Mouse (Mus musculus): Measurements from ENCODE around the gene Pkhd1.
"Not testable (repeated sequence)": the region's sequence is repeated elsewhere in the genome, so short reads cannot be mapped to it uniquely, and the experiment has no call there.

Pkhd1 gene

DNA sequence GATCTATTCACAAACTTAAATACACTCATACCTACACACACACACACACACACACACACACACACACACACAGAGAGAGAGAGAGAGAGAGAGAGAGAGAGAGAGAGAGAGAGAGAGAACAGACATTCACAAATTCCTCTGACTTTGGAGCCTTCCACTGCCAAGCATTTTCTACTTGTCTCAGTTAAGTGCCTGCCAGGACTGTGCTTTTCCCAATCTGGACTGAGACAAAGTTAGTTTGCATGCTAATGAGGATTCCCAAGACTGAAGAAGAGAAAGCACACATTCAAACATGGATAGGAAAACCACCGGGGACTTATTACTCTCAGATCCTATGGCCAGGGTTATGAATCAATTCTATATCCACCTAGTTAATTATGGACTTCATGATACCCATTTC is 118.9 kb downstream of the Pkhd1 start:
- DNase-seq (ENCODE audit: extremely low read depth, low read depth): no peak

DNA sequence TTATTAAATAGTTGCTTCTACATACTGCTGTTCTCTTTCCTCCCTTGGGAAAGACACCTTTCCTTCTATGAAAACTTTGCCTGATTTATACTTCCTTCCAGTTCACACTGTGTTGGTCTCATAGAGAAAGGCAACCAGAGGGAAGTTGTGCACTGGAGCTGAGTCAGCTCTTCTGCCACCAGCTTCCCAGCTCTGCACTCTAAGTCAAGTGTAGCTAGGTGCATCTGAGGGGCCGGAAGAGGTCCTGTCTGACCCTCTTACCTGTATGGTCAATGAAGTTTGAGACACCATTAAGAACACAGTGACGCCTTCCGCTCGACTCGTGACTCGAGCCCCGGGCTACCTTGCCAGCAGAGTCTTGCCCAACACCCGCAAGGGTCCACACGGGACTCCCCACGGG is 131.8 kb downstream of the Pkhd1 start:
- DNase-seq (ENCODE audit: extremely low read depth, low read depth): no peak

- no peak for DNase-seq (ENCODE audit: extremely low read depth, low read depth)
Observed at GRCm38 (mm10) chr1:20481843-20482242, 136.0 kb downstream of the Pkhd1 start.

- DNase-seq (ENCODE audit: extremely low read depth, low read depth): no peak
Observed at GRCm38 (mm10) chr1:20478695-20479094, 139.2 kb downstream of the Pkhd1 start.

- DNase-seq (ENCODE audit: extremely low read depth, low read depth): no peak
Observed at GRCm38 (mm10) chr1:20478266-20478659, 139.6 kb downstream of the Pkhd1 start.

DNA sequence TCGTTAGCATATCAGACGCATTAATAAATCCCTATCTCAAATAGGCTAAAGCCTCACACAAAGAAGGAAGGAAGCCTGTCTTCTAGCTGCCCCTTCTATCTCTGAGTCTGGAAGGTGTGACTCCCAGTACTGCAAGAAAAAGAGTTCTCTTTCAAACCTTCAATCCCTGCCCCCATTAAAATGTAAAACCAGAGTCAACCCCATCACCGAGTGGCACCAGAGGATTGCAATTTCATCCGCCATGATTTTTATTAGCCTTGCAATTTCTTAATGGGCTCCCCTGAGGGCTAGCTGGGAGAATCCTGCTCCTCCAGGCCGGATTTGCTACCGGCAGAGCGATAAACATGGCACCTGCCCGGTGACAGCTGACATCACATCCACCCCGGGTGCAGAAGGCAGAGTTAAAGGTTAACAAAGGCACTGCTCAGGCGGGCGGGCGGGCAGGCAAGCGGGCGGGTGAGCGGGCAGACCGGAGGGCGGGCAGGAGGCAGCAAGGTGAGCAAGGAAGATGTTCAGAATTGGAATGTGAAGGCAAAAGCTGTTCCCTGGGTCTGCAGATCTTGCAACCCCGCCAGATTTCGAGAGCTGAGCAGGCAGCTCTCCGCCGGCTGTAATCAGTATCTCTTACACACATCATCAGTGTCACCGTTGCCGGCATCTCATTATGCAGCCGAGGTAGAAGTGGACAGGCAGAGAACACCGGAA is 140.2 kb downstream of the Pkhd1 start:
- DNase-seq (ENCODE audit: extremely low read depth, low read depth): no peak

DNA sequence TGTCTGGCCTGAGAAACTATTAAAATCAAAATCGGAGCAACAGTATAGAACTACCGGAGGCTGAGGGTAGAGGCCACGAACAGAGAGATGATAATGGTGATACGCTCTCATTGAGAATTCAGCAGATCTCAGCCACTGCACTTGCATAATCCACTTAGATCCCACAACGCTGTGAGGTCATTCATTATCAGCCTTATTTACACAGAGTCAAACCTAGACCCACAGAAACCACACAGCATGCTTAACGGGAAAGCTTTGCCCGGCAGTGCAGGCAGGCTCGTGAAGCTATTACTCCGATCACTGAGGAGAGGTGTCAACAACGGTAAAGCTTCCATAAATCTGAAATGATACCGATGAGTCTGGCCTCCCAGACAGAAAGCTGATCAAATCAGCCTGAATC is 147.1 kb downstream of the Pkhd1 start:
- DNase-seq (ENCODE audit: extremely low read depth, low read depth): no peak

DNA sequence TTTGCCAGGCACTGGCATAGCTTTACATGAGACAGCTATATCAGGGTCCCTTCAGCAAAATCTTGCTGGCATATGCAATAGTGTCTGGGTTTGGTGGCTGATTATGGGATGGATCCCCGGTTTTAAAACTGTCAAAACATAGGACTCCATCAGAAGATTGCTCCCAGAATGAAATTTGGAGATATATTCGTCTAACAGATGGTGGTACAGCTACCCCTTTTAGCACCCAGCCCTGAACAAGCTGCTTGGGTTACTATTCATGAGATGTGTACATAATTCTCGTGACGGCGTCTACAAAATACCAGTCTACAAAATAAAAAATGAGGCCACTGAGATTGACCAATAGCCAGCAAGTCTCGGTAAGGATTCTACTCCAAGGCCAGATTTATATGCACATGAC is 147.5 kb downstream of the Pkhd1 start:
- no peak for DNase-seq (ENCODE audit: extremely low read depth, low read depth)

DNA sequence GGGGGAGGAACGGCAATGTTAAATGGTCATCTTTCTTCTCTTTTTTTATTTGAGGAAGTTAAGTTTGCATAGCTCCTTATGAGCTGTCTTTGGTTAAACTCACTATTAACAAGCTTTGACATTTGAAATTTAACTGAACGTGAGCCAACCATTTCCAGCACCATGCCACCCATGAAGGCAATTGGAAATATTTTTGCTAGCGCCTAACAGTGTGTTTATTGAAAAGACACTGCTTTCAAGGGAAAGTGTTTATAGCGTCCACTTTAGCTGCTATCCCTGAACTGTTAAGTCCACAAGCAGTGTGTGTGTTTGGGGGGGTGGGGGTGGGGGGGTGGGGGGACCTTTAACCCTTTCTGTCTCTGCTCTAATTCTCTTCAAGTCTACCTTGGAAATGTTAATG is 151.4 kb downstream of the Pkhd1 start:
- no peak for DNase-seq (ENCODE audit: extremely low read depth, low read depth)

DNA sequence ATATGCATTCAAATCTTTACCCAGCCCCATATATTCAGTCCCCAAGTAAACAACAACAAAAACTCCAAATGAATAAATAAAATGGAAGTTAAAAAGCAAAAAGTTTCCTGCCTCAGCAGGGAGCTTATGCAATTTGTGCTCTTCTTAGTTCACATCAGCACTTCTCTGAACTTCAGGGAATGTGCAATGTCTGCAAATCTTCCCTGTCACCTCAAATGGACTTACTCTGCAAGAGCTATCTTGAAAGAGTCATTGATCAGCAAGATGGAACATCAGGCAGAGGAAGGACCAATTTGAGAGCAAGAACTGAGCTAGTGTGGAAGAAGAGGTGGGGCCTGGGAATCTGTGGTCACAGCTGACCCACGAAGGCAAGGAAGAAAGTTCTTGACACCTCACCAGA is 163.2 kb downstream of the Pkhd1 start:
- DNase-seq (ENCODE audit: extremely low read depth, low read depth): no peak

GRCm38 (mm10) chr1:20450074-20450473 is 167.8 kb downstream of the Pkhd1 start:
- DNase-seq (ENCODE audit: extremely low read depth, low read depth): no peak

DNA sequence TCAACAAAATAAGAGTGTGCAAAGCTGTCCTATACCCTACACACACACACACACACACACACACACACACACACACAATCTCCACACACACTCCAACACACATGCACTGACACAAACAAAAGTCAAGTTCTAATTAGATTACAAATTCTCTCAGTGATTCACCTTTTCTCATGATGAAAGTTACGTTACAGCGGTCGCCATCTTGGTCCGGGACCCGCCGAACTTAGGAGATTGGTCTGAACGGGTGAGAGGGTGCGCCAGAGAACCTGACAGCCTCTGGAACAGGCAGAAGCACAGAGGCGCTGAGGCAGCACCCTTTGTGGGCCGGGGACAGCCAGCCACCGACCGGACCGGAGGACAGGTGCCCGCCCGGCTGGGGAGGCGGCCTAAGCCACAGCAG is 185.8 kb downstream of the Pkhd1 start:
- DNase-seq (ENCODE audit: extremely low read depth, low read depth): not testable (repeated sequence)

GRCm38 (mm10) chr1:20429056-20429394 is 188.8 kb downstream of the Pkhd1 start:
- DNase-seq (ENCODE audit: extremely low read depth, low read depth): no peak

DNA sequence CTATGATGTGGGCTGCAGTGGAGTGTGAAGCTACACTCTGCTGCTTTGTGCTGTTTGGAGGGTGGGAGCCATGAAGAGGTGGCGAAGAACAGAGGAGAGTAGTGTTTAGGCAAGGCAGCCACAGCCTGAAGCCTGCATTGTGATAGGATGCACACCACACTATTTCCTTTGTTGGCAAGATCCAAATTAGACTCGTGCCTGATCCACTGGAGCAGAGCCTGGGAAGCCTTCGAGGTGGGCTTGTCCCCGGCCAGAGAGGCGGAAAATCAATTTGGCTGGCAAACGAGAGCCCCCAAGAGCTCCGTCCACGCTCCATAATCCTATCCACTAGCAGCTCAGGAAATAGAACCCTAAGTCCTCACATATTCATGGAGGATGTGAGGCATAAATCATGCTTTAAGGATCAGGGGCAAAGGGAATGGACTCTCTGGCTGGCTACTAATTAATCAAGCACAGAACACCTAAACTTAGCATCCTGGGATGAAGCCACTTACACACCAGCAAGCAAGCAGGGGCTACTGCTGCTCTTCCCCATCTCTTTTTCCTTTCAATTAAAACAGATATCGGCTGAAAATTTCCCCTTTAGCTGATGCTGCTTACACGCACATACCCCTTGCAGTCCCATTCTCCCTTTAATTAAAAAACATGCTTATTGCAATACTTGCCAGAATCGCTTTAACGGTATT is 189.4 kb downstream of the Pkhd1 start:
- no peak for DNase-seq (ENCODE audit: extremely low read depth, low read depth)

- DNase-seq (ENCODE audit: extremely low read depth, low read depth): no peak
Observed at GRCm38 (mm10) chr1:20409411-20409967, 208.4 kb downstream of the Pkhd1 start.

- no peak for DNase-seq (ENCODE audit: extremely low read depth, low read depth)
Observed at GRCm38 (mm10) chr1:20398319-20398718, 219.5 kb downstream of the Pkhd1 start.

DNA sequence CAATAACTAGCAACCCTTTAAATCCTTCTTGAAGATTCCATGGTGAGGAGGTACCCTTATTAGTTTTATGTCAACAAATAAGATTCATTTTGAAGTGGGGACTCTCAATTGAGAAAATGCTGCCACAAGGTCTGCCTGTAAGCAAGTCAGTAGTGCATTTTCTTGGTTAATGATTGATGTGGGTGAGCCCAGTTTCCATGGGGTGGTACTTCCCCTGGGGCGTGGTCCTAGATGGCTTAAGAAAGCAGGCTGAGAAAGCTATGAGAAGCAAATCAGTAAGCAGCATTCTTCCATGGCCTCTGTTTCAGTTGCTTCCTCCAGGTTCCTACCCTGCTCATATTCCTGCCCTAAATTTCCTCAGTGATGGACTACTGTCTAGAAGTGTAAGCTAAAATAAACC is 253.4 kb downstream of the Pkhd1 start:
- no peak for DNase-seq (ENCODE audit: extremely low read depth, low read depth)

GRCm38 (mm10) chr1:20344651-20345050 is 273.2 kb downstream of the Pkhd1 start:
- DNase-seq (ENCODE audit: extremely low read depth, low read depth): no peak

GRCm38 (mm10) chr1:20311485-20311884 is 306.4 kb downstream of the Pkhd1 start:
- no peak for DNase-seq (ENCODE audit: extremely low read depth, low read depth)

DNA sequence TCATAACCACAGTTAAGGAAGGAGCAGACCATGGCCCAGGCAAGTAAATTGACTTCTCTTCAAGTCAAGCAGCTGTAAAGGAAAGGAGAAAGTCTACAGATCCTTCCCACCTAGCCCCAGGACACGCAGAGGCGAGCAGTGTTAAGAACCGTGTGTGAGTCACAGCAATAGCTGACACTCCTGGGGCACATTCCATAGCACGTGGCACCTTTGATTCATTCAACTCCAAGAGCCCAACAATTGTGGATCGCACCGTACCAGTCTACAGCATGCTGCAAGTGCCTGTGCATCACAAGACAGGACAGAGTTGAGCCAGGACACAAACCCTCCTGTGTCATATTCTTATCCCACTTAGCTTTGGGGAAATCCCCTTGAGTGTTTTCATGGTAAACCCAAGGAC is 306.9 kb downstream of the Pkhd1 start:
- no peak for DNase-seq (ENCODE audit: extremely low read depth, low read depth)

GRCm38 (mm10) chr1:20306116-20306515 is 311.7 kb downstream of the Pkhd1 start:
- DNase-seq (ENCODE audit: extremely low read depth, low read depth): no peak

DNA sequence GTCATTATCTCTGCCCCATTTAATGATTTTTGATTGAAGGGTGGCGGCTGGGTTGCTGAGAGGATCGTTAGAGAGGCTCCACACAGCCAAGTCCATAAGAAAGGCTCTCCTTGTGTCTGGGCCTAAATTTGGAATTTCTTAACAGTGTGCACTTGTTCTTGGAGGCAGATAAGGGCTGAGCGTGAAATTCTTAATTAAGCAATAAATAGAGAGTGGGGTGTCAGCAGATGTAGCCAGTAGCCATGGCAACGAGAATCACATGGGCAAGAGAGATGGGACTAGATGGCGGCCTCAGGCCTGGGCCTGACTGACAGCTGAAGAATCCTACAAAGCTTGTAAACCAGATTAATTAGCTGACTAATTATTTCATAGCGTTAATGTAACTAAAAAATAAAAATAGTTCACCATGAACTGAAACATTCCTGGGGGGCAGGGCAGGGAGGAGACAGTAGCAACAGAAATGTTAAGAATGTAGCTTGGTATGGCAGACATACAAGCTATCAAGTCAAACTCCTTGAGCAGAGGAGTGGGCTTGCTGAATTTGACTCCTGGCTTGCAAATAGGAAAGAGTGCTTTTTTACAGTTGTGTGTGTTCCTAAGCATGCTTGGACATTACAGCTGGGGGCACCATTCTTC is 314.8 kb downstream of the Pkhd1 start:
- no peak for DNase-seq (ENCODE audit: extremely low read depth, low read depth)

Data from MEL-GATA-1-ER (cell line).